Mouse (Mus musculus) midbrain, embryonic 14.5 days (tissue): ENCODE data around the gene Ndufs2. TPM values are rescaled to one million over a fixed set of nuclear protein-coding genes. Genes with fewer than 3 reads are reported as not detected.

Source experiments
- ATAC-seq: fragments of 200-750 bp; cut with Nextera tagmentation; 2 replicates; pipeline ENCODE4 v1.8.0; 2017; ENCODE audit warnings: moderate number of reproducible peaks, moderate library complexity; ENCODE audit not compliant: low FRiP score, low TSS enrichment
- DNase-seq: peaks from one replicate; pipeline ENCODE4 v3.0.0-alpha.2; 2015
- H3K27ac ChIP-seq: fragments of 300-500 bp; sonication (generic); replicated peaks from 2 replicates; pipeline ENCODE4 v1.5.1; 2014; ENCODE audit warnings: mild to moderate bottlenecking, low read depth, low read length, moderate library complexity
- H3K27me3 ChIP-seq: fragments of 300-500 bp; sonication (generic); 2 replicates; pipeline ENCODE4 v1.6.1; 2014; ENCODE audit warnings: low read length, control low read depth, mixed read lengths; ENCODE audit not compliant: control insufficient read depth, insufficient read depth
- H3K36me3 ChIP-seq: fragments of 300-500 bp; sonication (generic); 2 replicates; pipeline ENCODE4 v1.6.1; 2014; ENCODE audit warnings: low read length, control low read depth; ENCODE audit not compliant: control insufficient read depth, insufficient read depth
- H3K4me1 ChIP-seq: fragments of 300-500 bp; sonication (generic); 2 replicates; pipeline ENCODE4 v1.6.1; 2014; ENCODE audit warnings: mild to moderate bottlenecking, antibody characterized with exemption, low read length, control low read depth; ENCODE audit not compliant: control insufficient read depth, insufficient read depth
- H3K4me2 ChIP-seq: fragments of 300-500 bp; sonication (generic); 2 replicates; pipeline ENCODE4 v1.6.1; 2014; ENCODE audit warnings: mild to moderate bottlenecking, low read length, moderate library complexity
- H3K4me3 ChIP-seq: fragments of 300-500 bp; sonication (generic); replicated peaks from 2 replicates; pipeline ENCODE4 v1.5.1; 2014; ENCODE audit warnings: low read depth, low read length
- H3K9ac ChIP-seq: fragments of 300-500 bp; sonication (generic); replicated peaks from 2 replicates; pipeline ENCODE4 v1.6.1; 2014; ENCODE audit warnings: mild to moderate bottlenecking, low read length, moderate library complexity
- H3K9me3 ChIP-seq: fragments of 300-500 bp; sonication (generic); 2 replicates; pipeline ENCODE4 v1.6.1; 2016; ENCODE audit warnings: low read length, control low read depth, mixed read lengths; ENCODE audit not compliant: control insufficient read depth
- WGBS: fragments of 180-500 bp; shearing (Covaris S2); extraction: QIAGEN DNeasy Blood & Tissue Kit; methylation state at CpG from one replicate; pipeline ENCODE4 v1.1.7; 2014; 5-methylcytosine and 5-hydroxymethylcytosine counted together
- polyA plus RNA-seq: library from polyadenylated mRNA; unstranded; fragments of >200 nt; fragmentation: Nextera tagmentation; extraction: Ambion mirVana; gene quantifications from 2 replicates; pipeline ENCODE4 v1.2.1, GENCODE M21; 2014

The Ndufs2 gene
- polyA plus RNA-seq, 1 experiment from 2014 or later = 220 TPM

GRCm38 (mm10) chr1:171274171-171274570, 23.0 kb upstream of the Ndufs2 start:
- Histone ChIP-seq H3K4me1 (peaks cover 14% of the 10 kb centered on the region), H3K27me3 (no peaks in the 10 kb centered on the region), H3K9ac (no peak overlapping the region), H3K4me2 (no peak overlapping the region), H3K27ac (no peak overlapping the region), H3K36me3 (peaks cover 70% of the 10 kb centered on the region), H3K9me3 (no peaks in the 10 kb centered on the region), H3K4me3 (no peak overlapping the region)
- WGBS = 91% methylated on average over 12 of the region's 12 CpGs
- ATAC-seq (no peak), DNase-seq (no peak)

DNA sequence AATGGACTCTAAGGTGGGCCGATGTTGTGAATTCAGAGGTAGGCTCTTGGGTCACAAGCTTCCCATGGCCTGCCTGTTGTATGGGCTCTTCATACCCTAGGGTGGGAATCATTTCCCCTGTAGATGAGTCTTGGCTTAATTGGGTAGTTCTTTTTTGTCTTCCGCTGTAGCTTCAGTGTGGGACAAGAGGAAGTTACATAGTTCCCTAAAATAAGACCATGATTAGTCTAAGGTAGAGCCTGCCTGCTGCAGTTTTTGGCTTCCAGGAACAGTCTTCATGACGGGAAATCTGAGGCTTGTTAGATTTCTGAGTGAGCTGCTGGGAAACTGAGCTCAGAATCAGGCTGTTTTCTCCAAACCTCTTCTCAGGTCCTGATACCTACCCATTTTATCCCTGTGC, 20.9 kb upstream of the Ndufs2 start:
- Histone ChIP-seq H3K4me1 (peaks cover 14% of the 10 kb centered on the region), H3K9ac (no peak overlapping the region; the same call in 1 of the 2 replicates), H3K4me2 (no peak overlapping the region; the same call in 1 of the 2 replicates), H3K4me3 (no peak overlapping the region), H3K36me3 (peaks cover 51% of the 10 kb centered on the region), H3K27me3 (no peaks in the 10 kb centered on the region), H3K27ac (no peak overlapping the region), H3K9me3 (no peaks in the 10 kb centered on the region)
- DNase-seq (no peak), ATAC-seq (no peak)
- WGBS = 90% methylated on average over 3 of the region's 3 CpGs

- DNase-seq (no peak), ATAC-seq (no peak)
- 76% methylated on average over 10 of the region's 10 CpGs for WGBS
- Histone ChIP-seq H3K4me3 (no peak overlapping the region), H3K9me3 (no peaks in the 10 kb centered on the region), H3K36me3 (peaks cover 46% of the 10 kb centered on the region), H3K9ac (peak overlapping the region; percentile 6; the same call in 1 of the 2 replicates), H3K4me1 (peaks cover 14% of the 10 kb centered on the region), H3K27ac (no peak overlapping the region), H3K4me2 (peak overlapping the region; percentile 83; the same call in 1 of the 2 replicates), H3K27me3 (no peaks in the 10 kb centered on the region)
Observed at GRCm38 (mm10) chr1:171271622-171272021, 20.4 kb upstream of the Ndufs2 start.

DNA sequence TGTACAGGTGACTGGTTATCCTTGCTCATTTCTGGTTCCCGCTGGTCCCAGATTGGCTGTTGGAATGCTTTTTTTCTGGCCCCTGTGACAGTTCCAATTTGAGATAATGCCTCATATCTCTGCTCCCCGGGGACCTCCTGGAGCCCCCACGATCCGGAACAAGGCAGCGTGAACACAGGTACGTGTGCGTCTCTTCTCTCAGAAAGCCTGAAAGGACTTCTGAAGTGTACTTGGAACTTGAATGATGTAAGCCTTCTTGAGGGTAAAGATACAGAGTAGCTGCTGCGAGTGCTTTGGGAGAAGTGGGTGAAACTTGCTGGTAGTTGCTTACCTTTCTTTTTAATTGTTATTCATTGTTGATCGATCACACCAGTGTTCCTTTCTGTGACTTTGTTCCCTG, 20.0 kb upstream of the Ndufs2 start:
- Histone ChIP-seq H3K36me3 (peaks cover 42% of the 10 kb centered on the region), H3K9ac (peak overlapping the region; percentile 74; the same call in 1 of the 2 replicates), H3K9me3 (no peaks in the 10 kb centered on the region), H3K27ac (no peak overlapping the region), H3K27me3 (no peaks in the 10 kb centered on the region), H3K4me1 (peaks cover 14% of the 10 kb centered on the region), H3K4me3 (peak overlapping the region; percentile 68), H3K4me2 (peak overlapping the region; percentile 83)
- DNase-seq (no peak), ATAC-seq (no peak)
- 63% methylated on average over 9 of the region's 9 CpGs for WGBS

GRCm38 (mm10) chr1:171270573-171270900, 19.3 kb upstream of the Ndufs2 start:
- peak overlapping the region; percentile 83 for H3K4me2 ChIP-seq
- peak overlapping the region; percentile 53; the same call in 1 of the 2 replicates for H3K27ac ChIP-seq
- H3K36me3 ChIP-seq = peaks cover 35% of the 10 kb centered on the region
- ATAC-seq (peak; percentile 78), DNase-seq (no peak)
- H3K27me3 ChIP-seq = no peaks in the 10 kb centered on the region
- WGBS = under 1% methylated on average over 19 of the region's 19 CpGs
- peaks cover 14% of the 10 kb centered on the region for H3K4me1 ChIP-seq
- peak overlapping the region; percentile 68 for H3K4me3 ChIP-seq
- no peaks in the 10 kb centered on the region for H3K9me3 ChIP-seq
- H3K9ac ChIP-seq = peak overlapping the region; percentile 74

- peak within 1 kb of the TSS; percentile 74 for H3K9ac ChIP-seq
- 4% methylated on average over 36 of the region's 36 CpGs for WGBS
- H3K9me3 ChIP-seq = no peaks in the 10 kb centered on the region
- peak; percentile 95 for ATAC-seq
- H3K4me2 ChIP-seq = peak within 1 kb of the TSS; percentile 83
- peaks cover 30% of the 10 kb centered on the region for H3K36me3 ChIP-seq
- H3K4me1 ChIP-seq = peaks cover 14% of the 10 kb centered on the region
- H3K4me3 ChIP-seq = peak within 1 kb of the TSS; percentile 68
- H3K27me3 ChIP-seq = no peaks in the 10 kb centered on the region
- DNase-seq = peak; percentile 96
- peak within 1 kb of the TSS; percentile 53 for H3K27ac ChIP-seq
Observed at GRCm38 (mm10) chr1:171269848-171270572, 18.8 kb upstream of the Ndufs2 start, which contains the start of gene B4galt3. TSS of gene B4galt3 (plus strand) at chr1:171270328.

- Histone ChIP-seq H3K27ac (no peak overlapping the region), H3K36me3 (peaks cover 14% of the 10 kb centered on the region), H3K4me2 (no peak overlapping the region), H3K27me3 (no peaks in the 10 kb centered on the region), H3K4me1 (peaks cover 14% of the 10 kb centered on the region), H3K9me3 (no peaks in the 10 kb centered on the region), H3K4me3 (no peak overlapping the region), H3K9ac (no peak overlapping the region)
- ATAC-seq (no peak), DNase-seq (no peak)
- 60% methylated on average over 1 of the region's 1 CpGs for WGBS
Observed at GRCm38 (mm10) chr1:171268341-171268740, 17.2 kb upstream of the Ndufs2 start.

- Histone ChIP-seq H3K4me3 (no peak overlapping the region), H3K9me3 (no peaks in the 10 kb centered on the region), H3K27me3 (no peaks in the 10 kb centered on the region), H3K27ac (no peak overlapping the region), H3K4me2 (no peak overlapping the region), H3K36me3 (no peaks in the 10 kb centered on the region), H3K9ac (no peak overlapping the region), H3K4me1 (peaks cover 15% of the 10 kb centered on the region)
- DNase-seq (no peak), ATAC-seq (no peak)
- WGBS = 83% methylated on average over 4 of the region's 4 CpGs
Observed at GRCm38 (mm10) chr1:171265971-171266744, 15.0 kb upstream of the Ndufs2 start.
